Mouse (Mus musculus): ENCODE data around the gene Itk. TPM values are rescaled to one million over a fixed set of nuclear protein-coding genes. Genes with fewer than 3 reads are reported as not detected.

Itk gene
- total RNA-seq, 2 experiments from 2014 or later: 0.12 to 0.16 TPM

- DNase-seq: peak; percentile 48
- intact Hi-C loops (cut with DNase I): no loop called here
Measured at GRCm38 (mm10) chr11:46309808-46310555, 79.3 kb downstream of the Itk start.

- peak; percentile 22 for DNase-seq
- intact Hi-C loops (cut with DNase I): no loop called here
Measured at GRCm38 (mm10) chr11:46309111-46309741, 80.1 kb downstream of the Itk start.

- intact Hi-C loops (cut with DNase I): no loop called here
- no peak for DNase-seq
Measured at GRCm38 (mm10) chr11:46308271-46308974, 80.9 kb downstream of the Itk start.

GRCm38 (mm10) chr11:46307768-46308167, 81.5 kb downstream of the Itk start:
- intact Hi-C loops (cut with DNase I): no loop called here
- DNase-seq: no peak

- no peak for DNase-seq
- intact Hi-C loops (cut with DNase I): no loop called here
Measured at GRCm38 (mm10) chr11:46306776-46307175, 82.5 kb downstream of the Itk start.

- DNase-seq: no peak
- intact Hi-C loops (cut with DNase I): no loop called here
Measured at GRCm38 (mm10) chr11:46305881-46306520, 83.3 kb downstream of the Itk start.

GRCm38 (mm10) chr11:46304864-46305710, 84.2 kb downstream of the Itk start:
- intact Hi-C loops (cut with DNase I): no loop called here
- no peak for DNase-seq

- intact Hi-C loops (cut with DNase I): no loop called here
- DNase-seq: no peak
Measured at GRCm38 (mm10) chr11:46304093-46304492, 85.2 kb downstream of the Itk start.

- DNase-seq: no peak
- intact Hi-C loops (cut with DNase I): no loop called here
Measured at GRCm38 (mm10) chr11:46302471-46302870, 86.8 kb downstream of the Itk start.

GRCm38 (mm10) chr11:46301579-46302248, 87.6 kb downstream of the Itk start:
- intact Hi-C loops (cut with DNase I): no loop called here
- no peak for DNase-seq

GRCm38 (mm10) chr11:46299901-46300300, 89.4 kb downstream of the Itk start:
- intact Hi-C loops (cut with DNase I): no loop called here
- DNase-seq: no peak

GRCm38 (mm10) chr11:46298889-46299785, 90.2 kb downstream of the Itk start:
- no peak for DNase-seq
- intact Hi-C loops (cut with DNase I): no loop called here

- DNase-seq: peak; percentile 25
- intact Hi-C loops (cut with DNase I): no loop called here
Measured at GRCm38 (mm10) chr11:46294390-46294789, 94.9 kb downstream of the Itk start.

- peak; percentile 20 for DNase-seq
- intact Hi-C loops (cut with DNase I): no loop called here
Measured at GRCm38 (mm10) chr11:46293491-46293890, 95.8 kb downstream of the Itk start.

- DNase-seq: no peak
- intact Hi-C loops (cut with DNase I): no loop called here
Measured at GRCm38 (mm10) chr11:46290988-46291405, 98.3 kb downstream of the Itk start.

GRCm38 (mm10) chr11:46289561-46289960, 99.8 kb downstream of the Itk start:
- DNase-seq: no peak
- intact Hi-C loops (cut with DNase I): no loop called here

- no peak for DNase-seq
- intact Hi-C loops (cut with DNase I): no loop called here
Measured at GRCm38 (mm10) chr11:46289022-46289421, 100.3 kb downstream of the Itk start.

- intact Hi-C loops (cut with DNase I): no loop called here
- no peak for DNase-seq
Measured at GRCm38 (mm10) chr11:46288091-46288490, 101.2 kb downstream of the Itk start.

- intact Hi-C loops (cut with DNase I): no loop called here
- peak; percentile 20 for DNase-seq
Measured at GRCm38 (mm10) chr11:46286803-46287202, 102.5 kb downstream of the Itk start.

All from left cerebral cortex, postnatal 4 days (tissue).